Mouse (Mus musculus) frontal cortex, postnatal 10 days (tissue): Measurements from ENCODE around the gene Endog.

Experiments
- DNase-seq, 2 experiments: peaks; one replicate each; pipeline ENCODE4 v3.0.0; 2022; ENCODE audit warnings: low spot score in 2 of 2, mixed read lengths in 1 of 2

Endog gene

GRCm38 (mm10) chr2:30211408-30212168 is 40.3 kb downstream of the Endog start:
- DNase-seq: no peak

- no peak for DNase-seq
These were observed 40.9 kb downstream of the Endog start for GRCm38 (mm10) chr2:30212169-30212545.

GRCm38 (mm10) chr2:30212951-30213350 is 41.7 kb downstream of the Endog start:
- no peak for DNase-seq

GRCm38 (mm10) chr2:30214745-30215144 is 43.5 kb downstream of the Endog start:
- DNase-seq: no peak

GRCm38 (mm10) chr2:30215493-30215892 is 44.2 kb downstream of the Endog start:
- DNase-seq: no peak

GRCm38 (mm10) chr2:30216293-30216692 is 45.0 kb downstream of the Endog start:
- DNase-seq: no peak
